Mouse (Mus musculus) thymus, adult 18-20 months (tissue): ENCODE results near the gene Fabp2.
"Not testable (repeated sequence)": the region's sequence is repeated elsewhere in the genome, so short reads cannot be mapped to it uniquely, and the experiment has no call there.

Experiments used
- DNase-seq, 2 experiments: peaks; one replicate each; pipeline ENCODE4 v3.0.0; 2022; ENCODE audit warnings: mixed read lengths in 2 of 2

The Fabp2 gene

GRCm38 (mm10) chr3:122920572-122921435, 25.9 kb downstream of the Fabp2 start:
- no peak for DNase-seq

- DNase-seq = no peak
Measured at GRCm38 (mm10) chr3:122921676-122922527, 27.0 kb downstream of the Fabp2 start.

GRCm38 (mm10) chr3:122923147-122923546, 28.3 kb downstream of the Fabp2 start:
- DNase-seq = no peak

GRCm38 (mm10) chr3:122924009-122924914, 29.4 kb downstream of the Fabp2 start, which contains the start of gene 1810037I17Rik:
Gene 1810037I17Rik (plus strand): TSS chr3:122924203.
- DNase-seq = peak; percentile 93 to 94

- DNase-seq = no peak
Measured at GRCm38 (mm10) chr3:122929723-122930122, 34.9 kb downstream of the Fabp2 start.

- DNase-seq = no peak
Measured at GRCm38 (mm10) chr3:122932466-122932865, 37.6 kb downstream of the Fabp2 start.

GRCm38 (mm10) chr3:122937176-122937575, 42.3 kb downstream of the Fabp2 start:
- DNase-seq = not testable (repeated sequence)

- DNase-seq = no peak
Measured at GRCm38 (mm10) chr3:122939215-122939614, 44.3 kb downstream of the Fabp2 start.

- no peak for DNase-seq
Measured at GRCm38 (mm10) chr3:122943387-122943890, 48.6 kb downstream of the Fabp2 start.
